ENCODE assay signal across 8 mouse cellular contexts in genomic region chr13:59770164-59770562, GRCm38 (mm10). TPM values are rescaled to one million over a fixed set of nuclear protein-coding genes. Genes with fewer than 3 reads are reported as not detected.
DNase-seq lines count a peak whose midpoint lies in the region; ATAC-seq lines count a peak whose summit lies in the region.

No protein-coding gene starts in this region.

- H3K4me1 ChIP-seq in megakaryocyte, embryonic 14.5 days = peaks cover 76% of the 10 kb centered on the region

- H3K36me3 ChIP-seq in megakaryocyte, embryonic 14.5 days (replicated peaks; ENCODE audit: low read length) = peaks cover 62% of the 10 kb centered on the region

- intact Hi-C loops in gastrocnemius, postnatal 14 days (cut with DNase I; ENCODE audit: low total_unique reads) = no loop called here

- no peaks in the 10 kb centered on the region for H3K27me3 ChIP-seq in megakaryocyte, embryonic 14.5 days (replicated peaks)

- DNase-seq in adrenal gland, adult 18-20 months (ENCODE audit: low spot score in 2 of 2) = peak; percentile 77 to 78
- DNase-seq in embryo, embryonic 10.5 days (ENCODE audit: low spot score) = peak; percentile 93
- DNase-seq in gastrocnemius, postnatal 14 days = peak; percentile 81
- DNase-seq in left cerebral cortex, adult 9 months (ENCODE audit: low spot score in 2 of 2) = peak; percentile 72 to 83
- DNase-seq in right cerebral cortex, postnatal 10 days (ENCODE audit: low spot score in 2 of 2) = peak; percentile 93 to 94
- peak; percentile 83 for DNase-seq in urinary bladder, postnatal 14 days (ENCODE audit: low spot score)

- H3K4me3 ChIP-seq in megakaryocyte, embryonic 14.5 days (replicated peaks) = peak overlapping the region; percentile 94

- ATAC-seq in inflammation-experienced regulatory T-cells, adult 6 months = peak; percentile 60

- no peaks in the 10 kb centered on the region for H3K9me3 ChIP-seq in megakaryocyte, embryonic 14.5 days

RNA-seq across cellular contexts. Expression of gene Isca1, which starts 0.6 kb away (rescaled TPM):
- 100 to 1,000 TPM; 105 to 135 TPM for total RNA-seq in adrenal gland, adult 18-20 months (2021)
- total RNA-seq in gastrocnemius, postnatal 14 days (2021) = 100 to 1,000 TPM; 107 to 121 TPM
- 10 to 100 TPM; 50.8 to 59.8 (median 57.7) TPM for polyA plus RNA-seq in inflammation-experienced regulatory T-cells, adult 6 months (2017; shearing (Covaris generic))
- polyA plus RNA-seq in megakaryocyte, embryonic 14.5 days (2012; ENCODE audit: insufficient read depth, low replicate concordance) = 58.1 and 113 TPM in 2 replicates

RNA-seq across cellular contexts. Expression of gene Gm49354, which starts 11.9 kb away (rescaled TPM):
- total RNA-seq in adrenal gland, adult 18-20 months (2021) = not detected
- not detected for total RNA-seq in gastrocnemius, postnatal 14 days (2021)
- not detected for polyA plus RNA-seq in inflammation-experienced regulatory T-cells, adult 6 months (2017; shearing (Covaris generic))
- 8.0 and 26.4 TPM in 2 replicates for polyA plus RNA-seq in megakaryocyte, embryonic 14.5 days (2012; ENCODE audit: insufficient read depth, low replicate concordance)

RNA-seq across cellular contexts. Expression of gene 1700014D04Rik, which starts 23.6 kb away (rescaled TPM):
- not detected for total RNA-seq in adrenal gland, adult 18-20 months (2021)
- total RNA-seq in gastrocnemius, postnatal 14 days (2021) = not detected
- not detected for polyA plus RNA-seq in inflammation-experienced regulatory T-cells, adult 6 months (2017; shearing (Covaris generic))
- polyA plus RNA-seq in megakaryocyte, embryonic 14.5 days (2012; ENCODE audit: insufficient read depth, low replicate concordance) = not detected in 2 replicates

RNA-seq across cellular contexts. Expression of gene Spata31d1d, which starts 38.6 kb away (rescaled TPM):
- not detected for total RNA-seq in adrenal gland, adult 18-20 months (2021)
- total RNA-seq in gastrocnemius, postnatal 14 days (2021) = not detected
- not detected for polyA plus RNA-seq in inflammation-experienced regulatory T-cells, adult 6 months (2017; shearing (Covaris generic))
- polyA plus RNA-seq in megakaryocyte, embryonic 14.5 days (2012; ENCODE audit: insufficient read depth, low replicate concordance) = 0.04 TPM in 1 of 2 replicates, not detected in the other

RNA-seq across cellular contexts. Expression of gene Tut7, which starts 52.8 kb away (rescaled TPM):
- 10 to 100 TPM; 63.0 to 64.1 TPM for total RNA-seq in adrenal gland, adult 18-20 months (2021)
- total RNA-seq in gastrocnemius, postnatal 14 days (2021) = 10 to 100 TPM; 37.3 to 41.5 TPM
- polyA plus RNA-seq in inflammation-experienced regulatory T-cells, adult 6 months (2017; shearing (Covaris generic)) = 10 to 100 TPM; 67.6 to 73.9 (median 72.7) TPM
- 4.3 and 11.4 TPM in 2 replicates for polyA plus RNA-seq in megakaryocyte, embryonic 14.5 days (2012; ENCODE audit: insufficient read depth, low replicate concordance)

Comparison
In these comparisons a context has a peak if more than half of its experiments do, and no peak if none do; other contexts are left out.
1. Peak in every context shown above with its lines: DNase-seq, ATAC-seq and H3K4me3 ChIP-seq.